Mouse (Mus musculus) CH12F3 (cell line): Measurements from ENCODE around the gene Nr3c2.

Experiments
- in situ Hi-C: fragments of 300-500 bp; cut with MboI; formaldehyde crosslinking; loops from 2 replicates; pipeline ENCODE4 v1.14.3; 2020; ENCODE audit warnings: low sequenced_read_pairs

Gene Nr3c2

DNA sequence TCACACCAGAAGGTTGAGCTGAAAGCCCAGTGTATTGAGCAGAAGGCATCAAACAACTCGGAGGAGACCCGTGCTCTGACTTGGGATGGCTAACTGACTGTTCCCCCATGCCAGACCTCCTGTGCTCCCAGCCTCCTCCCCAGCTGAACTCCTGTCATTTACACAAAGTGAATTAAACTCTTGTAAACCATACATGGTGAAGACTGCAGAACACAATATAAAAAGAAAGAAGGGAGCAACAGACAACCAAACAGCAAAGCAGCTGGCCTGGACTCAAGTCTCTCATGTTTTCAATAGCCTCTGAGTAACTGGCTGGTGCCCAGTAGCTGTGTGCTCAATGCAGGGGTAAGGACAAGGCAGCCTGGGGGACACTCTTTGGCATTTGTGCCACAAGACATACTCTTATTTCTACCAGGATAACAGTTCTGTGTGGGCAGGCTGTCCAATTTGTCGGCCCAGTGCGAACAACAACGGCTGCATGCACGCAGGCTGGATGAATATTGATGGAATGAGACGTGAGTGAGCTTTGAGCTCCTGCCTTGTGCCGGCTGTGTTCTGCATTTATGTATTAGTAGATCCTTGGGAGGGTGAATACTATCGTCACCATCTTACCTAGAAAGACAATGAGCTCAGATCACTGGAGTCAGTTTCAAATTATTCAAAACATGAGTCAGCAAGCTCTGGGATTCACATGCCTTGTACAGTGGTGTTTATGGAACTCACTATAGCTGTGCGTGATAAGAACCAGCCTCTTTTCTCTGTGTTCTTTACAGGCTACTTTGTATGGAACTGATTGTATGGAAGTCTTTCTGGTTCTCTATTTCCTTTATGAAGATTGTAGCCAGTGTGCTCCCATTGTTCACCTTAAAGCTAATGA lies 152.4 kb downstream of the Nr3c2 start:
- in situ Hi-C loops, result no loop called here

DNA sequence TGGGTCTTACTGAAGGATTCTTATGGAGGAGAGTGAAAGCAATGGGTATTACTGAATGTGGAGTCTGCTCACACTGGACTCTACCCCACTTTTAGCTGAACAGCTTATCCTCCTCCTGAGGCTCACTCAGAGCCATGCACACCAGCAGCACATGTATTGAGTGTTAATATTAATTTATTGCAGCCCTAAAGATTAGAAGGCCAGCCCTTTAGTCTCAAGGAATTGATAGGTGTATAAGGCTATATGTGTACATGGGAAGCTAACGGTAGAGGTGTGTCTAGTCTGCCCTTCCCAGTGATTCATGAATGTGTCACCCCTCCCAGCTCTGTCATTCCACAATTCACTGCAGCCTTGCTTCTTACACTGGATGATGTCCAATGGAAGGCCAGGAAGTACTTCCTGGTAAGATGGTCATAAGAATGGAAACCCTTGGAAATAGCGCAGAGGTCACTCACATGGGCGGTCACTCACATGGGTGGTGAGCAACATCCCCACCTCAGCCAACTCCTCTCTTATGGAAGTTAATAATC lies 156.3 kb downstream of the Nr3c2 start:
- in situ Hi-C loops, result no loop called here

DNA sequence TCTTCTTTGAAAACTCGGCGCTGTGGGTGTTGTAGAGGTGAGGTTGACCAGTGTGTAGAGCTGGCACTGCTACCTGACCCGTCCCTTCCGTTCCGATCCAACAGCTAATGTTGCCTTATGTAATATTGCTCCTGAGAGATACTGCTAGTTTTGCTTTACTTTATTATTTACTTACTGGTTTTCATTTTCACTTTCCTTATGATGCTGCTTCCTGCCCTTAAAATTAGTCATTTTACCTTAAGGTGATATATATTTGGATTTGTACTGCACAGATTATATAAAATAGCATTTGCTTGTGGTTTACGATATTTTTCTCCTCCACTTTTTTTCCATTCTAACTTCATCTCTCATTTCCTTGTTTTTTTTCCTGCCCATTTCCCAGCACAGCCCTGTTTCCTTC lies 157.6 kb downstream of the Nr3c2 start:
- in situ Hi-C loops, result no loop called here

DNA sequence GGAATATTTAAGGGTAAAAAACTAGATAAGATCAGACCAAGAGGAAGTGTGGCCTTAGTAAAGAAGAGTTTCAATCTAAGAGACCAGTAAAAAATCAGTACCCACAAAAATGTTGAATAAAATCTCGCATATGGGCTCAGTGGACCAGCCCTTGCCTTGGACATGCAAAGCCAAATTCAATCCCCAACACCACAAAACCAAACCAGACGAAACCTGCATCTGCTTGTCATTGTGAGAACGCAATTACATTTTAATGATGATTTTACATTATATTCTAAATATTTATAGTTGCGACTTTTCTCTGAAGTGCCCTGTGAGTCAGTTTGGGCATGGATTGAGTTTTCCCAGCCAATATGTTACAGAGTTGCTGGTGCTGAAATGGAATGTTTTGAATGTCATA lies 183.4 kb downstream of the Nr3c2 start:
- in situ Hi-C loops, result no loop called here

DNA sequence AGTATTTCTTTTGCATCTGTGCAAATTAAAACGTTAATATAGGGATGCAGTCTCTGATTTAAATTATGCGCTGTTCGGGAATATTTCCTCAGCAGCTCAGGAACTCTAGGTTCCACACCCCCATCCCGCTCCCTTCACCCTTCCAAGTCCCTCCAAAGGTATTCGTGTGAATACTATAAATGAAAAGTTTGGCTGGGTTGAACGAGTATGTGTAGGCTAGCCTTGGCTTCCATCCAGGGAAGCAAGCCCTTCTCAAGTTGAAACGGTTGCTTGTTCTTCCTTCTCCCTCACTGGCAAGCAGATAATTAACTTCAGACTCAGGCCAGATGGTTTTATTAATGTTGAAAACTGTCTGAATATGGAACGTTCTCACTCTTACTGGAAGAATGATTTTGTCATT lies 186.8 kb downstream of the Nr3c2 start:
- in situ Hi-C loops, result no loop called here

DNA sequence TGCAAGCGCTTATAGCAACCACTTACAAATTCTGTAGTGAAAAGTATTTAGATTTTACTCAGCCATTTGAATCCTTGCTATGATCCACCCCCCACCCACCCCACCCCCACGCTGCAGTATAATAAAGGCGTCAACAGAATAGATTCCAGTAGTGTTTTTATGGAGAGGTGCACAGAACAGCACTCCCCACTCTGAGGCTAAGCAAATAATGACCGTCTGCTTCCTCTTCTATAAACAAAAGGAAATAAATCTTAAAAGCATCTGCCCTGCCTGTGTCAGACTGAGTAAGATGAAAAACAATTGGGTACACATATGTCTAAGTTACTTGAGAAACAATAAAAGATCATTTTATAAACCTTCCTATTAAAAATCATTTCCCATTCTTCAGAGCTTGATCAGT lies 197.5 kb downstream of the Nr3c2 start:
- in situ Hi-C loops, result no loop called here

DNA sequence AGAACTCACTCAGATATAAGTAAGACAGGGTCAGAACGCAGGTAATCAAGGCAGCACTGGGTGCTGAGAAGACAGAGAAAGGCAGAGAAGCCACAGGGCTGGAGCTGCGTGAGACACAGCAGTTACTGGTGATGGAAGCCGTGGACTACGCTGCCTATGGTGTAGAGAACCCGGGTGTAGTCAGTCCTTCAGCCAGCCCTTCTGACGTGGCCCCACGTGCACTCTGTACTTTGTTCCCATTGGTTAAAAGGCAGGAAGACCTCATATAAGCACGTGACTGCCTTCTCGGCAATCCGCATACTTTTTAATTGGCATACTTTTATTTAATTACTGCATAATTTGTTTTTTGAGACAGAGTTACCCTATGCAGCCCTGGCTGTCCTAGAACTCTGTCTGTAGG lies 198.9 kb downstream of the Nr3c2 start:
- in situ Hi-C loops, result no loop called here

DNA sequence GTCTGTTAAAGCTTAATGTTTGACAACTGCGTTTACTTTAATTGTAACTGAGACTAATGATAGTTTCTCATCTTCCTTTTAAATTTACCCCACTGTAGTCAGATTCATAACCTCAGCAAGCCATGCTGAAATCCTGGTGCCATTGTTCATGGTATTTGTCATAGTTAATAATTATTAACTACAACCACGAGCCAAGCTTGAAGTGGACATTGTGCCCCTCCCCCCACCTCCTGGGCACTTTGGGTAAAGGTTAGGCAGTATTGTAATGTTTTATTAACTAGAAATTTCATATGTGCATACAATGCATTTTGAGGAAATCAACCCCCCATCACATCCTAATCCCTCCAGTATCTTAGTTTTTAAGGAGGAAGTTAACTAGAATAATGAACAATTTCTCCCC lies 201.1 kb downstream of the Nr3c2 start:
- in situ Hi-C loops, result no loop called here

DNA sequence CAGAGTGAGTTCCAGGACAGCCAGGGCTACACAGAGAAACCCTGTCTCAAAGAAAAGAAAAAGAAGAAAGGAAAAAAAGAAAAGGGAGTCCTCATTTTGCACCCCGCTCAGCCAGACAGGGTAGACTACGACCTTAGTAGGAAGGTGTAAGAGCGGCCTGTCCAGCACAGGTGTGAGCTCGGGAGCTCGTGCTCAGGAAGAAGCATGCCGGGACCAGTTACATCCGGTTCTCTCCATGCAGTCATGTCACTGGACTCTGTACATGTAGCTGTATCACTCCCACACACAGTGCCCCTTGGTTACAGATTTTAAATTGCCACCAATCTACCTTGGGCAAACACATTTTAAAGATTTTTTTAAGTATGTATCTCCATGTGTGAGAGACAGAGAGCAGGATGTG lies 203.6 kb downstream of the Nr3c2 start:
- in situ Hi-C loops, result no loop called here

DNA sequence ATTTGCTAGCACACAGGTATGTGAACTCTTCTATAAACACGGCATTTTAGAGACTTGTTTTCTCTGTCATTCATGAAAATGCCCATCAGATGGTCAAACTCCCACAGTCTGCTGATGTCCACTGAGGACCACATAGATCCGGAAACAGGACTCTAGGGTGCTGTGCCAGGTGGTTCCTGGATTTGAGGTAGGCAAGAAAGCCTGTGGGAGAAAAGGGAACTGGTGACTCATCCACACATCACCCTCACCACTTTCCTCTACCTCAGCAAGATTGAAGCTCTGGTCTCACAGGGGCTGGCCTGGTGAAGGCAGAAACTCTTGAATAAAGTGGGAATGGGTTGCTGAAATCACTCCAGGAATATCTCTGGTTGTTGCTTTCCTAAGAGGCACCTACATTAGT lies 213.5 kb downstream of the Nr3c2 start:
- in situ Hi-C loops, result no loop called here

DNA sequence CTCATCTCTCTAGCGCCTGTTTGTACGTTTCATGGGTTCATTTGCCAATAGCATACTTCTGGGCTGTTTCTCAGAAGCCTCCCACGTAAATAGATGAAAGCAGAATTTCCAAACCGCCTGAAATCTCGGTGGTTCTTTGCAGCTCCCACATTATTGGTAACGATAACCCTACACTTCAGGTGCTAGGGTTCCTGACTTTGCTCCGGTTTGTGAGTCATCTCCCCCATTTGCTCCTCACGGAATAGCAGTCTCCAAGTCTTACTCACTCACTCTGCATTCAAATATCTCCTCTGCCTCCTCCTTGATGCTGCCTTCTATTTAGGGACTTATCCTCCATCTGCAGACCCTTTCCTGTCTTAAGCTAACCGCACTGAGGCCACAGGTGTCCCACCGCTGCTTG lies 215.5 kb downstream of the Nr3c2 start:
- in situ Hi-C loops, result no loop called here

DNA sequence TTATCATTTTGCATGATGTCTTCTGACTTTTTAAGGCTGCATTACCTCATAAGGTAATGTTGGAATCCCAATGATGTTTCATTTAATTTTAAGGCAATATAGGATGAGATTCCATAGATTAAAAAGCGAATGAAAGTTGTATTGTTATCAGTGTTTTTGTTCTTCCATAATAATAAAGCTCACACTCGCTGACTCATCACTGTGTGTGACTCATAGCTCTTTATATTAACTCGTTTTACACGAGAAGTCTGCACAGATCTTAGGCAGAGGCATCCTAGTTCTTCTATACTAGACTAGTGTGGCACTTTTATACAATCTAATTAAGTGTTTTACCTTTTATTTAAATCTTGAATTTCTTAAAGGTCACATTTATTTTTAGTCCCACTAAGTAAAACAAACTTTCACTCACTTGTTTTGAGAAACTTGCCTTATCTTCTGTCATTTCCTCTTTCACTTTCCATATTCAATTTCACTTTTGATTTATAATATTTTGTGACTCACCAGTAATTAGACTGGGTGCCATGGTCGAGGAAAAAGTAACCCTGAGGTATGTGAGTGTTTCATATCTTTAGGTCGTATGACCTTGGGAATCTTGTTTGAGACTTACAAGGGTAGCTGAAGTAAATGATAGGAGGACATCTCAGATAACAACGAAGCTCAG lies 217.3 kb downstream of the Nr3c2 start:
- in situ Hi-C loops, result no loop called here

DNA sequence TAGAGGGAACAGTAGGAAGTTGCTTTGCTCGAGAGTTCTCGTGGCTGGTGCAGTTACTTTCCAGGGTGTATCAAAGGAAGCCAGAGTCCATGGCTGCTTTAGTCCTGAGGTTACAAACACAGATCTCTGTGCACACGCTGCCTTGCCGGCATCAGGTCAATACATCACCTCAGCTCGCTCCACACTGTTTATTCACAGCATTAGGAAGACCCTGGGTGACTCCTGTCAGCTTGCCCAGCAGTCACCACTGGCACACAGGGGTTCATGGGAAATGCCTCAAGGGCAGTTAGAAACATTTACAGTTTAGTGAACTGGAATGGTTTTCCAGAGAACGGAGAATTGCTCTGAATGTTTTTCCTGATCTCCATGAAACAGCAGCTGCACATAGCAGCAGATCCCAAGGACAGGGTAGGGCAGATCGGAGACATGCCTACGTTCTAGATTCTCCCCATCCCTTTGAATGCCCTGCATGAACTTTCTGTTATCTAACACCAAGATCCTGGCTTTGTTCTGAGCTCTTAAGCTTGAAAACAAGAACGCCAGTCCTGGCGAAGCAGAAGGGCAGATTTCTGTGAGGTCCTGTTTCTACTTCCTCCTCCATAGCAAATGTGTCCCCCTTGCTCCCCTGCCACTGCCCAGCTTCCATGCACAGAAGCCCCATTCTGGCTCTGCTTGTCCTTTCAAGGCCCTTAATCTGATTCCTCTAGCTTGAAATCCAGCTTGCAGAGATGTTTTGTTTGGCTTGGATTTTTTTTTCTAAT lies 221.7 kb downstream of the Nr3c2 start:
- in situ Hi-C loops, result no loop called here

DNA sequence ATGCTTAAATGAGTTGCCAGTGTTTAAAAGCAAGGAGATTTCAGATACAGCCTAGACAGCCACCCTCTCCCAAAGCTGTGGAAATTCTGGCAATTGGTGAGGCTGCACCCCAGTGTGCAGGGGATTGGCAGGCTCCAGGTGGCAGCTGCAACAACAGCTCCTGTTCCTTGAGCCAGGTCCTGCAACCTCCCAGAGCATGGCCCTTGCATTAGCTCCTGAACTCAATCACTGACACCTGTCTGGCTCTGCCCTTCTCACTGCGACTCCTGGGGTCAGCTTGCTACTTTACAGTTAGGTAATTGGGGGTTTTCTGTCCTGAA lies 222.3 kb downstream of the Nr3c2 start:
- in situ Hi-C loops, result no loop called here

DNA sequence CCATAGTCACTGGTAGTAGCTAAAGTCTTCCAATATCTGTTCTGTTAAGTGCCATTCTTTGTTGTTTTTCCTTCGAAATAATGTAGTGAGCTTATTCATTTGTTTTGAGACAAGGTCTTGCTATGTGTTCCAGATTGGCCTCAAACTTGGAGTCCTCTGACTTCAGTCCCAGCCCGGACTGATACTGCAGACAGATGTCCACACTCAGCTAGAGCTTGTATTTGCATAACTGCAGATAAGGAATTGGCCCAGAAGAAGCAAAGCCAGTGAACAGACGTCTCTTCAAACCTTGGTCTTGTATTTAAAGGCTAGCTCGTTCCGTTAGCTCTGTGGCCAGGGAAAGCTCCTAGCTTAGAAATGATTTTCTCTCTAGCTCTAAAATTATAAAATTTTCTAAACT lies 223.1 kb downstream of the Nr3c2 start:
- in situ Hi-C loops, result no loop called here

DNA sequence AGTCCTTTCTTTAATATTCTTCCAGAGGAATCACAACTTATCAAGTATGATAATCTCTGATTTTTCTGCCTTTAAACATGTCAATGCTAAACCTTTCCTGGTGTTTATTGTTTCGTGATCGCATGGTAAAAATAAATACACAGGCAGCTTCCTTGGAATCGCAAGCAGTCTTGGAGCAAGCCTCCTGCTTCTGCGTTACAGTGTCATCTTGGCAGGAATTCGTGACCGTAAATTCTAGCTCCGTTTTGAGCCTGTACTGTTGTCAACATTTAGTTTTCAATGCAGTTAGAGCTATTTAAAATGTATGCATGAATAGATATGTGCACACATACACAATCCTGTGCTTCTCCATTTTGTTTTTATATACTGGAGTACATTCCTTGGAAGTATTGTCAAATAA lies 226.5 kb downstream of the Nr3c2 start:
- in situ Hi-C loops, result no loop called here

DNA sequence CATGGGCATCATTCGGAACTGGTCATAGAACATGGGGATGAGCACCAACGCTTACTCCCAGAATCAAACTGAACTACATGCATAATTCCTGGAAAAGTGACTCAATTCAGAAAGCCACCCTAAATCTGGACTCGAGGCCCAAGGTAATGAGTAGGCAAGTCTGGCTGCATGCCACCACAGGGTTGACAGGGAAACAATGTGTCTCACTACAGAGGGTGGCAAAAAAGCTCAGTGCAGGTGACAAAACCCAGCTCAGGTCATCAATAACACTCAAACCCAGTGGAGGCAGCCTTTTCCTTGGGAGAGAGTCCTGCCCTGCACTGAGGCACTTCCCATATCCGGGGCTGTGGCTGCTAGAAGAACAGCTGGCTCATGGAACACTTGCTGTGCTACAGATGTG lies 228.8 kb downstream of the Nr3c2 start:
- in situ Hi-C loops, result no loop called here

DNA sequence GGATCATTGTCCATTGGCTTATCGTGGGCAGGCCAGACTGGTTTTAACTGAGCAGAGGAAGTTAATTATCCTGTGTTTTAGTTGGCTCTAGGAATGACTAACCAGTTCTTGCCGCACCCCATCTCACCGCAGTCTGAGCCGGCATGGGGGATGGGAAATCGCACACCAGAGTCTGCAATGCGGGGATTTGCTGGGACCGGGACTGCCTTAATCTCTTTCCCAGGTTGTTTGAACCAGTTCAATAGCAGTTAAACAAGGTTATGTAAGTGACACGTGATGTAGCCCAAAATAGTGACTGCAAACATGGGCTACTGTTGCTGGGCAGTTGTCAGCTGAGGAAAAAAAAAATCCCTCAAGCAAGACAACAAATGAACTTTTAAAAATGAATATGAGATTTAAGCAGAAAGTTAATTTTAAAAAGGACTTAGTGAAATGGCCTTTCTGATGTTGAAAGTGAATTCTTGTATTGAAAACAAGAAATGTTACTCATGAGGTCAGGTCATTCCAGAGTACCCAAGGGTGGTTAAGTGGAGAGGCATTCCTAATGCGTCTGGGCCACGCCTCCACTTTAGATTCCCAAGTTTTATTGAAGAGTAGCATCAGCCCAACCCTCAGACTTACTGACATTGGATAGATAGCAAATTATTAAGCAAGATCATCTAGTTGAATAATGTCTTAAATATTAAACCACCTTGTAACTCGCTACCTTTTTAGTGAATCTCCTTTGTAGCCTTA lies 233.8 kb downstream of the Nr3c2 start:
- in situ Hi-C loops, result no loop called here

DNA sequence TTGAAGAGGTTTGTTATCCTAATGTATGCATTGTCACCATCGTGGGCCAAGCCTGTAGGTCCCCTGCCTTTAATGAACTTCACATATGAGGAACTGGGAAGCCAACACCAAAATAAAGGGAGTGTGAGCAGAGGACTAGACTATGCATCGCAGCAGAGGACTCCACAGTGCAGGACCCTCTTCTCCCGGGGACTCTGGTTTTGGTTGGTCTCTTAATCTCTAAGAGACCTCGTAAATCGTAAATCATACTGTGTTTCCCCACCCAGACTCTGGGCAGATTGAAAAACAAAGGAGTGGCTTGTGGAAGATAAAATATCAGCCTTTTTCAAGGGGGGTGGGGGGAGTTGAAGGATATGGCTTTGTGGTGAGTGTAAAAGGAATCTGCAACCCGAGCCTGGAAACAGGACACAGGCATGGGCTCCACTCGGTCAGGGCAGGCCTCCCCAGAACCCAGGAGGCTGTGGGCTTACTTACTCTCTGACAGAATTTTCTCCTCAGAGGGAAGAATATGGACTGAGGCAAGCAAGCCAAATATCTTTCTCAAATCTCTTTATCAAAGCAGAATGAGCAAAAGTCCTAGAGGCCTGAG lies 234.6 kb downstream of the Nr3c2 start:
- in situ Hi-C loops, result no loop called here

DNA sequence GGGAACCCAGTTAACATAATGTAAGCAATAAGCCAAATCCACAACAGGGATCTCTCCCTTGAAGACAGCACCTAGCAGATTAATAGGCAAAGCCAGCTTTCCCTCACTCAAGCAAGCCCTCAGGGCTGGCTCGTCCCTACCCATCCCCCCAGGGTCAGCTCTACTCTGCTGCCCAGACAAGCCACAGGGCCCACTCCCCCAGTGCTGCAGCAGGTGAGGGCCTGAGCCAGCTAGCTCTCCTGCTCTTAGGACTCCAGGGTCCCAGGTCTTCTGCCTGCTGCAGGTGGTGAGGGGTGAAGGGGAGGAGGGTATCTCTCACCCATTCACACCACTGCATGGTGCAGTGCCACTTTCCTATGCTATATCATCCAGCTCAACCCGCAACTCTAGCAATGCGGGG lies 246.0 kb downstream of the Nr3c2 start:
- in situ Hi-C loops, result no loop called here

DNA sequence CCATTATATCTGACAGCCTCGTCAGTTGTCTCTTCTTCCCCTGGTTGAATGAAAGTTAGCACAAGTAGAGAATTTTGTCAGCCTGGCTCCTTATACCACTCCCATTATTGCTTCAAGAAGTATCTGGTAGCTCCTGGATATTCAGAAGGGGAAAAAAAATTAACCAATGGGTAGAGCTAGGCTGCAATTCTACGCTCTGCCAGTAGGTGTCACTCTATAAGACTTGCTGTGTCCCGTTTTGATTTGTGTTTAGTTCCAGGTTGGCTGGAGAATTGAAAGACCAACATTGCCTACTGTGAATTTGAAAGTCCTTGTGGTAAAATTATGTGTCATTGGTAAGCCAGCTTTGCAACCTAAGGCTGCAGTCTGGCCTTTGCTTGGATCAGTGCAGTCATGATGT lies 255.3 kb downstream of the Nr3c2 start:
- in situ Hi-C loops, result no loop called here
